Mouse (Mus musculus): ENCODE results near the gene Gpr150.

Gpr150 gene

DNA sequence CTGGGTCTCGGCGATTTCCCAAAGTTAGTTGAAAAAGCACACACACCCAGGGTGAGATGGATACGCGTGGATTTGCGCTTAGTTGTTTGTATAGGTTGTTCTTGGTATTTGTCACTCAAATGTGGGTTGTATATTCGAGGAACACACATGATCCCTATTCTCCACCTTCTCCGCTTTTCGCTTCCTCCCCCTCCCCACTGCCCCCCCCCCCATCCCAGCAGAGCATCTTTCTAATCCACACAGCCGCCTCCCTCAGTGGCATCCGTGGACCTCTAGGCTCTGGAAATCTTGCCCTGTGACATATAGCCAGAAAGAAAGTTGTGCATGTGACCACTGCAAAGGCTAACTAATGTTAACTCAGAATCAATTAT lies at the start of gene Gpr150:
TSS of gene Gpr150 (minus strand) at position 101 of the 371 bp plus-strand sequence.
- DNase-seq (ENCODE audit: low read depth, low spot score) = no peak

- no peak for DNase-seq (ENCODE audit: low read depth, low spot score)
These were observed 45.2 kb upstream of the Gpr150 start for GRCm38 (mm10) chr13:76101989-76102388.

- peak; percentile 96 for DNase-seq (ENCODE audit: low read depth, low spot score)
These were observed 41.9 kb upstream of the Gpr150 start, which contains the start of the genes Arsk and Ttc37 for GRCm38 (mm10) chr13:76098493-76099303. Gene Arsk (minus strand): TSS chr13:76098660. Gene Ttc37 (plus strand): TSS chr13:76098734.

DNA sequence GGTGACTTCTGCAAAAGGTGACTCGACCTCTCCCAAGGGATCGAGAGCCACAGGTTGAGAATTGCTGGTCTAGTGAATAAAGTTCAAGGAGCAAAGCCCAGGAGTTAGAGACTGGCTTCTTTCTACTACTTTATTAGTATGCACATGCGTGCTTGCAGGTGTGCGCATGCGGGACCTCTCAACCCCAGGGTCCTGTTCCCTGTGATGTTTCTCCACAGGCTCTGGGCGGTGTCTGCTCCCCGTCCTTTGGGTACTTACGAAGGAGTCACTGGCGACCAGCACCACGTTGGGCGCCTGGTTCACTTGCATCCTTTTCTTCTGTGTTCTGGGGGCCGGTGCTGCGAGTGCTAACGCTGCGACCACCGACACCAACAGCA lies 41.3 kb upstream of the Gpr150 start:
- no peak for DNase-seq (ENCODE audit: low read depth, low spot score)

DNA sequence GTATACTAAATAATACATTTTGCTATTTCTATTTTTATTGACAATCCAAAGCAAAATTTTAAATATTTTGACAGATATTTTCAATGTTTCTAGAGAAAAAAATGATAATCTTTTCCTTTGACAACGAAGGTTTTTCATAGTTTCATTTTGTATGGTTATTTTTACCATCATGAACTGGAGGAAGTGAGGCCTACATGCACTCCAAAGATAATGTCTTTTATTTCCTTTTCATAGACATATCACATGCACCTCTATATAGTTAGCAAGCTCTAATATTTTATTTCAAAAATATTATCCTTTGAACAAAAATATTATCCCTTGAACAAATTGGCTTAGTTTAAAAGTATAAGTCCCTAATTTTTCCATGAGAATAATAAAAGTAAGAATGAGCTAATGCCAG lies 17.5 kb upstream of the Gpr150 start:
- DNase-seq (ENCODE audit: low read depth, low spot score) = no peak

GRCm38 (mm10) chr13:76064363-76064945 lies 7.7 kb upstream of the Gpr150 start:
- DNase-seq (ENCODE audit: low read depth, low spot score) = no peak

- no peak for DNase-seq (ENCODE audit: low read depth, low spot score)
These were observed 6.8 kb upstream of the Gpr150 start for GRCm38 (mm10) chr13:76063548-76063947.

GRCm38 (mm10) chr13:76062569-76062968 lies 5.8 kb upstream of the Gpr150 start:
- no peak for DNase-seq (ENCODE audit: low read depth, low spot score)

DNA sequence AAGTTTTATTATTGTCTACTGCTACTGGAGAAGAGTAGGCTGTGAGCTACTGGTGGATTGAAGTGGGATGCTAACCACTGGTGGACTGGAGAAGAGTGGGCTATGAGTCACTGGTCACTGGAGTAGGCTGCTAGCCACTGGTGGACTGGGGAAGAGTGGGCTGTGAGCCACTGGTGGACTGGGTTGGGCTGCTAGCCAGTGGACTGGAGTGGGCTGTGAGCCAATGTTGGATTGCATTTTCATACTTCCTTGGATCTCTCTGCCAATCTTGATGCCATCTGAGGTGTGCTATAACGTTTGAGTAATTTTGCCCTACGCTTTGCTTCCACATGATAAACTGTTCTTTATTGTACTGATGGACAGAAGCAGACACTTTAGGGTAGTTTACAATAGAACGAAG lies 5.3 kb upstream of the Gpr150 start:
- no peak for DNase-seq (ENCODE audit: low read depth, low spot score)

DNA sequence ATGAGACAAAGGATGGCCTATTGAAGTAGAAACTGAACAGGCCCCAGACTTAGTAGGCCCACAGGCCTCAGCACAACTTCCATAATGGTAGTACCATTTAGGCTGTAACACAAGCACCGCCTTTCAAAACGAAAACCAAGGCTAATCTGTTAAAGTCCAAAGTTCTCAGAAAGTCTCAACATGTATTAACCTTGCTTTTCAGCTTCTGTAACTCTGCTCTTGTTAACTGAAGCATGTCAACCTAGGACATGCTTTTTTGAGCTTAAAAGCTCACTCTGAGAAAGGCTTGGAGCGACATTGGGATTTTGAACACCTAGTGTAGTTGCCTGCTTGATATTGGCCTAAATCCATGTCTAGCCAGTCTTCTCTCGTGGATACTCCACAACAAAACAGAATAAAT lies 2.8 kb upstream of the Gpr150 start:
- DNase-seq (ENCODE audit: low read depth, low spot score) = no peak

GRCm38 (mm10) chr13:76057267-76058069 lies 672 bp upstream of the Gpr150 start:
- DNase-seq (ENCODE audit: low read depth, low spot score) = no peak

DNA sequence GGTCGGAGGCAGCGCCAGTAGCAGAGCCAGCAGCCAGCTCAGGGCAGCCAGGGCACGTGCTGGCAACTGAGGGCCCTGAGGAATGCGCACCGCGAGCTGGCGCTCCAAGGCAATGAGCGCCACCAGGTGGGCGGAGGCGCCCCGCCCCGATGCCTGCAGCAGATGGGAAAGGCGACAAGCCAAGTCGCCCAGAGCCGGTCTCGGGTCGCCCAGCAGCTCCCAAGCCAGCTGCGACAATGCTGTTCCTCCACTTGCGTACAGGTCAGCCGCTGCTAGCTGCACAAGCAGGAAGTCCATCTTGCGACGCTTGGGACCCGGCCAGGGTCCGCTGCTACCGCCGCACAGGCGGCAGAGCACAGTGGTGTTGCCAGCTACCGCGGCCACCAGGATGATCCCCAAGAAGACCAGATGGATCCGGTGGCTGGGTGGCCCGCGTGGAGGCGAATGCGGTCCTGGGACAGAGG lies 503 bp downstream of the Gpr150 start:
- DNase-seq (ENCODE audit: low read depth, low spot score) = no peak

- no peak for DNase-seq (ENCODE audit: low read depth, low spot score)
These were observed 1.2 kb downstream of the Gpr150 start for GRCm38 (mm10) chr13:76055391-76056232.

GRCm38 (mm10) chr13:76044971-76045370 lies 11.8 kb downstream of the Gpr150 start:
- no peak for DNase-seq (ENCODE audit: low read depth, low spot score)

- no peak for DNase-seq (ENCODE audit: low read depth, low spot score)
These were observed 14.3 kb downstream of the Gpr150 start for GRCm38 (mm10) chr13:76042455-76042854.

DNA sequence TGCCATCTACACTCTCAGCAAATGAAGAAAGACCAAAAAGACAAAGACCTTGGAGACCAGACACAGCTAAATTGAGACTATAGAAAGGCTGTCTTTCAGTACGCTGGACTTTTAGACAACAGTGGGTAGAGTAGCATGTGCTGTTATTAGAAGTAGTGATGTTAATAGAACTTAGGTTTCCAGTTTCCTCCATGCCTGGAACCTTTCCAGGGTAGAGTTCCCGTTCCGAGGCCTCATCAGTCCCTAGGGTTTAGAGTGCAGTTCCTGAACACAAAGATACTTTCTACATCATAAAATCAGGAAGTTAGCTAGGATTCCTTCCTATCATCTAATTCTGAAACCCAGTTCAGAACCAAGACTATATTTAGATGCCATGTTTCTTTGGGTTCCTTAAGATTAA lies 32.2 kb downstream of the Gpr150 start:
- DNase-seq (ENCODE audit: low read depth, low spot score) = no peak

DNA sequence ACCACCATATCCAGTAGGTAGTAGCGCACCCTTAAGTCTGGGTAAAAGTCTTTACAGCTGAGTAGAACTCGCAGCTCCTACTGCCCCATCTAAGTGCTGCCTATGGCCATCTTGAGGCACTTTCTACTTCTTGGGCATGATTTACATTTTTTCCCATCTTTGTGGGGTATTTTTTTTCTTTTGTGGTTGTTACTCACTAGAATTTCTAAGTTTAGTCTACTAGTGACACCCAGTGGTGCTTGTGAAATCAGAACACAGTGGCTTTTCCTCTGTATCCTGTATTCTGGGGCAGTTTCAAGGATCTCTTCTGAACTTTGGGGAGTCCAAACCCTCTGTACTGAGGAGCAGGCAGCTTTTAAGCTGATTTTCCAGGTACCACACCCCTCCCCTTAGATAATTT lies 35.0 kb downstream of the Gpr150 start:
- peak; percentile 27 for DNase-seq (ENCODE audit: low read depth, low spot score)

GRCm38 (mm10) chr13:76018844-76019400 lies 37.9 kb downstream of the Gpr150 start:
- DNase-seq (ENCODE audit: low read depth, low spot score) = no peak

DNA sequence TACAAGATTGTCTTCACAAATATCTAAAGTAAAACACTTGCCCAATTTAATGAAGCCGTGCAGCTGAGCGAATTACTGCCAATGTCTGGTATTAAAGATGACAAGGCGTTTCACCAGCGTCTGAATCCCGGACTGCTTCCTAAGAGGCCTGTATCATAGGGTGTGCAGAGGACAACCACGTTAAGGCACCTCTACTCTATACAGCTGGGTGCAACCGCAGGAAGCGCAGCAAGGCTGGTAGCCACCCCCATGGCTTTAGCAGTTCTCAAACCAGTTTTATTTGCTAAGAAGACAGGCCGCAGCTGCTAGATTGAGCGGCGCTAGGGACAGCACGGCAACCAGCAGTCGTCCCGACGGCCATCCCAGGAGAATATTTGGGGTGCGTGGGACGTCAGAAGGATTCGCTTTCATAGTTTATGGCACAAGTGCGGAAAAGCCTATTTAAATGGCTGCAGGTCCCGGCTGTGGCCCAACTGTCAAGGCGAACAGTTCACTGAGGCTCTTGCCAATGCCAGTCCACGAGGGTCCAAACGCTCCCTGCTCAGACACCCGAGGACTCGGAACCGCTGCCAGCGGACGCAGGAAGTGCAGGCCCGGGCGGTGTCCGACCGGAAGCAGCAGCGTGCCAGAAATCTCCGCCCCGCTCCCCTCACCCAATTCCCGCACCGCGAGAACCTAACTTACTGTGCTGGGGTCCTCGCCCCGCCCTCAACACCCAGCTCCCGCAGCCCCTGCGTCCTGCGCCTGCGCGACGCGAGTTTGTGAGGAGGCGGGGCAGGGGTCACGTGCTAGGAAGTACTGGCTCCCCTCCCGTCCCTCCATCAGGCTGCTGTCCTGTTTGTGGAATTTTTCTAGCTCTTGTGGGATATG lies 38.6 kb downstream of the Gpr150 start, which contains the start of gene Rfesd:
TSS of gene Rfesd (minus strand) at position 746 of the 870 bp plus-strand sequence.
- DNase-seq (ENCODE audit: low read depth, low spot score) = peak; percentile 98

DNA sequence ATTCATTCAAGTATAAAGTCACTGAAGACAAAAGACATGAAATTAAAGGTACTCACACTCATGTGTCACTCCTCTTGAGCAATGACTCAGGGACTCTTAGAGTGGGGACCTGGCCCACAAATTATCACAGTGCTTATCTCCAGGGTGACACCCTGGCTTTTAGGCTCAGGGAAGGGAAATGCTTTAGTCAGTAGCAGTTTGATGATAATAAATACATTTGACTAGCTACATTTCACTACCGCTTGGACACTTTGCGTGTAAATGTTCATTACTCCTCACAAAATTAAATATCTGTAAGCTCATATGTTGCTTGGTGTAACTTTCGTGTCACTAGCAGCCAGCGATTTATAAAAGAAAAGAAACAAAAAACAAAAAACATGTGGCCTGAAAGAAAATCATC lies 39.3 kb downstream of the Gpr150 start:
- DNase-seq (ENCODE audit: low read depth, low spot score) = peak; percentile 33

All from A20 (cell line).